Mouse (Mus musculus) T-helper 17 cell (primary cell): ENCODE measurements at regions not wholly inside any gene's neighbourhood (a gene's known extent, or its start where the extent isn't known, plus 50 kb on each side); places are given as distances from the start of the nearest gene placed in this dataset.
"Not testable (repeated sequence)": the region's sequence is repeated elsewhere in the genome, so short reads cannot be mapped to it uniquely, and the experiment has no call there.

Experiments
- in situ Hi-C, 2 experiments: fragments of 300-600 bp; cut with MboI, MseI; formaldehyde crosslinking; loops; 1 replicate in 1 of 2; 2 replicates in 1 of 2; pipeline ENCODE4 v1.15.1; 2025; ENCODE audit warnings: high pct_unique_total_duplicates in 2 of 2

GRCm38 (mm10) chr14:101067082-101067481 lies 133.0 kb downstream of the Prr30 start:
- in situ Hi-C loops = no loop called here

- in situ Hi-C loops = no loop called here
Observed at GRCm38 (mm10) chr14:101056874-101057273, 143.3 kb downstream of the Prr30 start.

DNA sequence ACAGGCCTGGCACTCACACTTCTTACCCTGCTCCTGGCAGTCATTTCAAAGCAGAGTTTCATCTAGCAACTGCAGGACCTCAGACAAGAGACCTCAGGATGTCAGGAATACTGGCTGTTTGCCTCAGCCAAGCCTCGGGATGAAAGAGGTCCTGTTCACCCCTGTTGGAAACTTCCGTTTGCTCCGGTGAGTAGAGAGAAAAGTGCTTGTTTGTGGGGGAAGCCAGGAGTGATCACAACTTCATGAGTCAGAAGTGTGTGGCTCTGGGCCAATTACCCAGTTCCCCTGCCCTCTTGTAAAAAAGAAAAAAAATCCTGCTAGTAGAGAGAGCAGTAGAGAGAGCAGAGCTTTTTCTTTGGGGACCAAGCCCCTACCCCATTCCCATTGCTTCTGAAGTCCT lies 144.2 kb downstream of the Prr30 start:
- in situ Hi-C loops = no loop called here

- in situ Hi-C loops = no loop called here
Observed at GRCm38 (mm10) chr14:101054786-101055185, 145.3 kb downstream of the Prr30 start.

DNA sequence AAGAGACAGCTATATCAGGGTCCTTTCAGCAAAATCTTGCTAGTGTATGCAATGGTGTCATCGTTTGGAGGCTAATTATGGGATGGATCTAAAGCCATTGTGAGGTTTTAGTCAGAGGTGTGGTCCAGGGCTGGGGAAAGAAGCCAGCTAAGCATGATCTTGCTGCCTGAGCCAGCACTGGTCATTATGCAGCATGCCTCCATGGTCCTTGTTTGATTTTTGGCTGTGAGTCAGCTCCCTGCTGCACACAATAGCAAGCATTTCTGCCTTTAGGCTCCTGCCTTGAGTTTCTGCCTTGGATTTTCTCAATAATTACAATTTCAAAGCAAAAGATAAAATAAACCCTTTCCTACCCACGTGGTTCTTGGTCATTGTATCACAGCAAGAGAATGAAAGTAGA lies 147.4 kb downstream of the Prr30 start:
- in situ Hi-C loops = no loop called here

DNA sequence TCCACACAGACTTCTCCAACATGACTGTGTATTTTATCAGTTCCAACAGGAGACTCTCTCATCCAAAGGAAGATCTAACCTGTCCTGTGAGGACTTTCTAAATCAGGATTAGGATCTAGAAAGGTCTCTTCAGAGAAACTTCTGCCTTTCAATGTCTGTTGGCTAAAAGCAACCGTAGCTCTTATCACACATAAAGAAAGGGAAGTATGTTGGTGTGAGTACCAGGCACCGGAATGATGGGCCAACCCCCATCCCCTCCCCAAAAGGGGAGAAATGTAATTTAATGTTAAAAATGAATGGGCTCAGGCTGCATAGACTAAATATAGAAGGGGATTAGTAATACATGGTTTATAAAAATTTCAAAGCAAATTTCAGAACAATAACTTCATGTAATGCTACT lies 149.9 kb downstream of the Prr30 start:
- in situ Hi-C loops = no loop called here

DNA sequence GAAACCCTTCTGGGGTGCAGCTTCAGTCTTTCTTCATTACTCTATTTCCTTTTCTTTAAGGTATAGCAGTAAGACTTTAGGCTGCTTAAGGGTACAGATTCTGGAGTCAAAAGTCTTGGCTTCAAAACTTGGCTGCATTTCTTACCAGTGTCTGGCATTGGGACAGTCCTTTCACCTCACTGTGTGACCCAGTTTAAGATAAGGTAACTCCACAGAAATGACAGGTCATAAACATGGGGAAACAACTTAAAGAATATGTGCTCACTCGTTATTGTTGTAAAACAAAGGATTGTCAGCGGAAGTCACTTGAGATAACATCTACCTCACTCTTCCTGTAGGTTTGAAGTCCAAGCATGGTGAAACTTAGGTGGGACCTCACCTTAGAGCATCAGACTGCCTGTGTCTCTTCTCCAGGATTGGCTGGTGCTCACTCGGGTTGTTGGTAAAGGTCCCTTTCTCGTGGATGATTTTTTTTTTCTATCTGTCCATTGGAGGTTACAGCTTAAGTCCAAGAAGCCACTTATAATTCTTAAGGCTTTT lies 150.4 kb downstream of the Prr30 start:
- in situ Hi-C loops = no loop called here

GRCm38 (mm10) chr14:101043494-101043893 lies 156.6 kb downstream of the Prr30 start:
- in situ Hi-C loops = no loop called here

DNA sequence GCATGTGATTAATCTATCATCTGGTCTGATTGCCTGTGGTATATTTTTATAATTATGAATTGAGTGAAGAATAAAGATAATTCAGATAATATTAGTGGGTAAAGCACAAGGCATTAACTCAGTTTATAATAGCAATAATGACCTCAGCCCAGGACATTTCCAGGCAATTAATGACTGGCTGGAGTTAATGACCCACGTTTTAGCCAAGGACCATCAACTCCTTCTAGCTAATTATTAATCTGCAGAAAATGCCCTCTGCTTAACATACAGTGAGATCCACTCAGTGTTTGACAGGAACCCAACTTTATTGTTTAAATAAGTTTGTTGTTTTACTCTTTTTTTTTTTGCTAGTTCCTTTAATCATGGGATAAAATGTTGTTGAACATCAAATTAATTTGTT lies 199.1 kb downstream of the Prr30 start:
- in situ Hi-C loops = no loop called here

- in situ Hi-C loops = no loop called here
Observed at GRCm38 (mm10) chr14:100980754-100981153, 219.4 kb downstream of the Prr30 start.

- in situ Hi-C loops = no loop called here
Observed at GRCm38 (mm10) chr14:100978515-100978914, 221.6 kb downstream of the Prr30 start.

DNA sequence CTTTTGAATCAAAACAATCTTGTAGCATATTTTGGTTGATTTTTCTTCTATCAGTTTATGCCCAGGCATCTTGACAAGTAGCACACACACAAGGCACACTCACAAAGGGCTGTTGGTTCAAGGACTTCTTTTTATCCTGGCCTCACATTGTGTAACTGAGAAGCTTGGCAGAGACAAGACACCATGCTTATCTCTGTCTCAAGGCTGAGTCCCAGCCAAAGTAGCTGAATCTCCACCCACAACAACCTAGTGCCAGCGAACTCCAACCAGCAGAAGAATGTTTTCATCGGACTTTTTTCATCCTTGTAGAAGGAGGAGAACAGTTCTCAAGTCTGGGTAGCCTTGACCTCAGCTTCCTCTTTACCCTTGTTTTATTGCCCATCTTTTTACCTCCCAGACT lies 229.2 kb downstream of the Prr30 start:
- in situ Hi-C loops = no loop called here

GRCm38 (mm10) chr14:100960198-100960597 lies 239.9 kb downstream of the Prr30 start:
- in situ Hi-C loops = no loop called here

GRCm38 (mm10) chr14:100955806-100956436 lies 244.2 kb downstream of the Prr30 start:
- in situ Hi-C loops = loop anchor here in 1 of 2 experiments (10.0 kb wide), 1 partner anchor 1171 kb away; no protein-coding TSS in a partner anchor

GRCm38 (mm10) chr14:100950681-100951119 lies 249.4 kb downstream of the Prr30 start:
- in situ Hi-C loops = loop anchor here in 1 of 2 experiments (10.0 kb wide), 1 partner anchor 1166 kb away; no protein-coding TSS in a partner anchor

DNA sequence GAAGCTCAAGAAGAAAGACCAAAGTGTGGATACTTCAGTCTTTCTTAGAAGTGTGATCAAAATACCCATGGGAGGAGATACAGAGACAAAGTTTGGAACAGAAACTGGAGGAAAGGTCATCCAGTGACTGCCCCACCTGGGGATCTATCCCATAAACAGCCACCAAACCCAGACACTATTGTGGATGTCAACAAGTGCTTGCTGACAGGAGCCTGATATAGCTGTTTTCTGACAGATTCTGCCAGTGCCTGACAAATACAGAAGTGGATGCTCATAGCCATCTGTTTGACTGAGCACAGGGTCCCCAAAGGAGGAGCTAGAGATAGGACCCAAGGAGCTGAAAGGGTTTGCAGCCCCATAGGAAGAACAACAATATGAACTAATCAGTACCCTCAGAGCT lies 252.5 kb downstream of the Prr30 start:
- in situ Hi-C loops = not testable (repeated sequence)

- in situ Hi-C loops = no loop called here
Observed at GRCm38 (mm10) chr14:100937358-100937887, 262.7 kb downstream of the Prr30 start.

- in situ Hi-C loops = no loop called here
Observed at GRCm38 (mm10) chr14:100934554-100934953, 265.6 kb downstream of the Prr30 start.

DNA sequence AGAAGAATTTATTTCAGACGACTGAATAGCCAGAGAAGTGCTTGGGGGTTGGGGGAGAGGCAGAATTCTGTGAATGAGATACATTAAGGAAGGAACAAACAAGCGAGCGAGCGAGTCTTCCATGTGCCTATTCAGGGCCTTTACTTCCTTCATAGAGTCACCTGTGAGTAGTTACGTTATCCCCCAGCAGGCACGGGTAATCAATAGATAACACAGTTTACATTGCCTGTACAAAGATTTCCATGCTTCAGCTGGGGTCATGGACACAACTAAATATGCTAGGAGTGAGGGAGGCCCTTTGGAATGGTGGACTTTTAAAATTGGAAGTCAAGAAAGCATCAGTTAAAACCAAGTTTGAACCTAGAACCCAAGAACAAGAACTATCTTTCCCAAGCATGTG lies 275.2 kb downstream of the Prr30 start:
- in situ Hi-C loops = no loop called here

DNA sequence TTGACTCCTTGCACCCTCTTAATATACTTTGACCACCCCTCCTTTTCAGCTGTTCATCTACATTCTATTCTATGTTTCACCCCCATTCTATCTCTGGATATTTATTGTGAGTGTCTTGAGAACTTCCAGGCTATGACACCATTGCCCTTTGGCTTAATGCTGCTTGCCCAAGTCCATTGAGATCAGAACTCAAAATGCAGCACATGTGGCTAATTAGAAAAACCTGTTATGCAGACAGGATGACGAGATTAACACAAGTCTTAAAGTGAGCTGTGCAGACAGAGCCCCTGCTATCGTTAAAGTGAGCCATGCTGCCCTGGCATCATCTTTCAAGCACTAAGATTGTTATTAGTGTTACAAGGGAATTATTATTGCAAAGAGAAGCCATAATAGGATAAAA lies 299.9 kb downstream of the Prr30 start:
- in situ Hi-C loops = no loop called here

DNA sequence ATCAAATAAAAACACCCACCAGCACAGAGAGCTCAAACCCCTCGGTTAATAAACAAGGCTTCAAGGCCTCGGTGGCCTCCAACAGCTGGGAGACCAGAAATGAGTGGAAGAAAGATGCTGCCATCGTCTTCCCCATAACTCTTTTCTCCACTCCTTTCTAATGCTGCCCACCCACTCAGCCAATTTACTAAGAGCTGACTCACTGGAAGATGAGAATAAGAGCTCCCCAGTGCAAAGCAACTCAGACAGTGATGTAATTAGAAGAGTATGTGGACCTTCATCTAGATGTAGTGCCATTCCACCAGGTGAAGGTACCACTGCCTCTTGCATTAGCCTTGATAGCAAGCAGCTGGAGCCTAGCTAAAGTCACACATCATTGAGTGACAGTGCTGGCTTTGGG lies 301.1 kb downstream of the Prr30 start:
- in situ Hi-C loops = no loop called here

- in situ Hi-C loops = no loop called here
Observed at GRCm38 (mm10) chr14:100889163-100890157, 310.7 kb downstream of the Prr30 start.
